Mouse (Mus musculus) lung, postnatal 14 days (tissue): ENCODE data around the gene Hnrnpab.
A peak's percentile ranks its signal among the peaks of the same experiment; 100 is the strongest.

Source experiments
- DNase-seq: peaks from one replicate; pipeline ENCODE4 v3.0.0; 2021

The Hnrnpab gene

GRCm38 (mm10) chr11:51602253-51602652, 4.4 kb downstream of the Hnrnpab start:
- DNase-seq, result no peak

GRCm38 (mm10) chr11:51597553-51597952, 9.1 kb downstream of the Hnrnpab start:
- no peak for DNase-seq

GRCm38 (mm10) chr11:51595459-51596083, 11.1 kb downstream of the Hnrnpab start:
- no peak for DNase-seq

DNA sequence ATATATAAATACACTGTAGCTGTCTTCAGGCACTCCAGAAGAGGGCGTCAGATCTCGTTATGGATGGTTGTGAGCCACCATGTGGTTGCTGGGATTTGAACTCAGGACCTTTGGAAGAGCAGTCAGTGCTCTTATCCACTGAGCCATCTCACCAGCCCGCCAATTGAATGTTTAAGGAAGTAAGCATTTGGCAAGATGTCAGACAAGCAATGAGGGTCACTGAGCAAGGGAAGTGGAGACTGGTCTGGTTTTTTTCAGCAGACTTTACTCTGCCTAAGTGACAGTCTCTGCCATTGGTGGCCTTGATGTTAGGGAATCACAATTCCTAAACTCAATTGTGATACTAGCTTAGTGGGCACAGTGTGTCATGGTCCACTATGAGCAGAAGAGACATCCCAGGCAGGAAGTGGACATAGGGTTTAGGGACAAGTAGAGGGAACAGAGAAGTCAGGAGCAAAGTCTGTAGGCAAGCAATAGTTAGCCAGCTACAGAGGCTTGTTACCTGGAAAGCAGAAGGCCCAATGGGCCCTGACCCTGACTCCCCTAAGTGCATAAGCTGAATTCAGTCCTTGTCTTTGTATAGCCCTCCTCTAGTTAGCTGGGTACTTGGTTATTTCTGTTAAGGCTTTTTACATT, 11.8 kb downstream of the Hnrnpab start:
- no peak for DNase-seq

GRCm38 (mm10) chr11:51593849-51594248, 12.8 kb downstream of the Hnrnpab start:
- DNase-seq, result no peak

DNA sequence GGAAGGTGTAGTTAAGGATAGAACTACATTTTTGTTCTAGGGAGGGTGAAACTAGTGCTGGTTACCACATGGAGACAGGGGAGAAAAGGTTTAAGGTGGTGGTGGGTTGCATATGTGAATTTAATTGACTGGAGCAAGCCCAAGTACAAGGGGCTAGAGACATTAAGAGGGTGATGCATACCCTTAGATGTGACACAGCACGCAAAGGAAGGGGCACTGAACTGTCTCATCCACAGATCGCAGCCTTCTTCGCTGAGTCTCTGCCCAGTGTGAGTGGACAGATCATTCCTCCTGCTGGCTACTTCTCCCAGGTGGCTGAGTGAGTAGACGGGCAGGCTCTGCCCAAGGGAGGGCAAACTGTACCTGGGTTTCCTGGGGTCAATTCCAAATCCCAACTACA, 13.3 kb downstream of the Hnrnpab start:
- no peak for DNase-seq

GRCm38 (mm10) chr11:51591915-51592314, 14.7 kb downstream of the Hnrnpab start:
- no peak for DNase-seq

DNA sequence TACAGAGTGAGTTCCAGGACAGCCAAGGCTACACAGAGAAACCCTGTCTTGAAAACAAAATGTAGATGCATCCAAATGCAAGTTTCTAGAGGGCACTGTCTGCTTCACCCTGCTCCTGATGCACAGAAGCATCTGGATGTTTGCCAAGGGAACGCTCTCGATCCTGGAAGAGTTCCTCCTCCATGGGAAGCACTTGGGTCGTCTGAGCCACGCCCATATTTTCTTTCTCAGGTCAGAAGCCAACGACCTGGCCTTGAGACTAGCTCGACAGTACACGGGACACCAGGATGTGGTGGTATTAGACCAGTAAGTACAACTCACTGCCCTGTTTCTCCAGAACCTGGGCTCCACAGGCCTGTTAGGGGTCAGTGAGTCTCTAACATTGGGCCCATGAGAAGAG, 15.5 kb downstream of the Hnrnpab start:
- DNase-seq, result peak; percentile 20

DNA sequence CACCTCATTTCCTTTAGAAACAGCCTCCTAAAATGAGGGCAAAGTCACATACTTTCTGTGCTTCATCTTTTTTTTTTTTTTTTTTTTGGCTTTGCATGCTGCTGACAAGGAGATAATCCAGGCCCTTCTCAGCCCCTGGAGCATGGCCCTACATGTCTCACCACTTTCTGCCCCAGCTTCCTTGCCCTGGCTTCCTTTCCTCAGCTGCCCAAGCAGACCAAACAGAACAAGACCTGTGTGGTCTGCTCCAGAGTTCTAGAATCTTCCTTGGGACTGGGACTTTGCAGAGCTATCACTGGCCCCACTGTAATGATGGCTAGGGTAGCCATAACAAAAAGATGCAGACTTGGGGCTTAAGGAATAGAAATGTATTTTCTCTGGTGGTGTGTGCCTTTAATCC, 16.6 kb downstream of the Hnrnpab start:
- DNase-seq, result no peak

DNA sequence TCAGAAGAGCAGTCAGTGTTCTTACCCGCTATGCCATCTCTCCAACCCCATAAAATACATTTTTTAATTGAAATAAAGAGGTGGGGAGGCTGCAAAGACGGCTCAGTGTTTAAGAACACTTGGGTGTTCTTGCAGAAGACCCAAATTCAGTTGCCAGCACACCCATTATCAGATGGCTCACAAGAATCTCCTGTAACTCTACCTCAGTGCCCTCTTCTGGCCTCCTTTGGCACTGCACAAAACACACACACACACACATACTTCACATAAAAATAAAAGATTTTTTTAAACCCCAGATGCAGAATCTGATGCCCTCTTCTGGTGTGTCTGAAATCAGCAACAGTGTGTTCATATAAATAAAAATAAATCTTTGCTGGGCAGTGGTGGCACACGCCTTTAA, 17.8 kb downstream of the Hnrnpab start:
- DNase-seq, result no peak

DNA sequence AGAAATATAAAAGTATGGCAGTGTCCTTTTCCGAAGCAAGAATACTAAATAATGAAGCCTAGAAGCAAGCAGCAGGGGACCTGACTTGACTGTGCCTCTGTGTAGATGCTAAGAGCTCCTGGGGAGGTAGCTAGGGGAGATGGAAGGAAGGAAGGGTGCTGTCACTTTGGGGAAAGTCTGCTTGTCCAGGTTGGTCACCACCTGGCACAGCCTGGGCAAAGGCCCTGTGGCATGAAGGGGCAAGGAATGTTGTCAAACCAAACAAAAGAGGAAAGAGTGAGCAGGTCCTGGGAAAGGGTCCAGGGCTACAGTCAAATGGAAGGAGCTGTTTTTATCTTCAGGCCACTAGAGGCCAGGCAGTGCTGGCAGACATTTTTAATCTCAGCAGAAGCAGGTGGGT, 19.6 kb downstream of the Hnrnpab start:
- DNase-seq, result no peak

DNA sequence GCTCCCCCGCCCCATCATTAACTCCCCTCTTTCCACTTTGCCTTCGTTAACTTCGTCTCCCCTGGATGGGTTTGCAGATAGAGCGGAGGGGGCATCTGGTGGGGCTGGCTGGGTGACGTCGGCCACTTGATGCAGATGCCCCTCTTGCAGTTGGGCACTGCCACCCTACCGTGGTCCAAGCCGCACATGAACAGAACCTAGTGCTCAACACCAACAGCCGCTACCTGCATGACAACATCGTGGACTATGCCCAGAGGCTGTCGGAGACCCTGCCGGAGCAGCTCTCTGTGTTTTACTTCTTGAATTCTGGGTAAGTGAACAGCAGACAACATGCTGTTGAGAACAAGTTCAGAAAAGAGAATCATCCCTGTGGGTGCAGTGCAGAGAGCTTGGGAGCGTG, 20.2 kb downstream of the Hnrnpab start:
- DNase-seq, result no peak

- DNase-seq, result no peak
These were observed 20.9 kb downstream of the Hnrnpab start for GRCm38 (mm10) chr11:51585608-51586252.

DNA sequence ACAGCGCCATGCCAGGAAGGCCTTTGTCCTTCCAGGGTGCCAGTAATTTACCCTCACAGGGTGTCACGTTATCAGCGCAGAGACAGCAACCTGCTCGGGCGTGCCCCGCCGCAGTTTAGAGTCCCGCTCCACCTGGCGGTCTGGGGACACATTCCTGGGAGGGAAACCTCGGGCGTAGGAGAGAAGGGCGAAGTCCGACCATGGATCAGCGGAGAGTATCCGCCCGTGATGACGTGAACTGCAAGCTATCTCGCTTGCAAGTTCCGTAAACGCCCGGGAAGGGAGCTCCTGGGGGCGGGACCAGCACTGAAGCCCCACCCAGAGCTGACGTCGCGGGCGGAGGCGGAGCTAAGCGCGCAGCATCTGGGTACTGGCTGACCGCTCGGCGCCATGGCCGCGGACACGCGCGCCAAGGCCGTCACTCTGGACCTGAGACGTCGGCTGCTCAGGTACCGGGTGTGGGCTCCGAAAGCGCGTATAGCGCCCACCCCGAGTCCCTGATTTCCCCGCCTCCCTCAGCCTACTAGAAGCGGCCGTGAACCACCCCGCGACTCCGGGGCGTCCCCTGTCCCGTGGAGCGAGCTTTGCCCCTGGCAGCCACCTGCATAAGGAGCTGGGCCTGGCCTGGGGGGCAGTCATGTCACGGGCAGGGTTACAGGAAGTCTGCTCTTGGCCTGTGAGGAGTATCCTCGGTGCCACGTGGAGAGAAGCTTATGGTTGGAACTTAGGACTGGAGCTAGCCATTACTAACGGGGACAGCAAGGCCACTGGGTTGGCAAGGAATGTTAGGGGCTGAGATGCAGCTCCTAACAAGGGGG, 22.0 kb downstream of the Hnrnpab start, which contains the start of gene Phykpl:
TSS of gene Phykpl (plus strand) at position 327 of the 818 bp plus-strand sequence.
- peak; percentile 98 for DNase-seq

- DNase-seq, result no peak
These were observed 22.6 kb downstream of the Hnrnpab start for GRCm38 (mm10) chr11:51584057-51584430.

DNA sequence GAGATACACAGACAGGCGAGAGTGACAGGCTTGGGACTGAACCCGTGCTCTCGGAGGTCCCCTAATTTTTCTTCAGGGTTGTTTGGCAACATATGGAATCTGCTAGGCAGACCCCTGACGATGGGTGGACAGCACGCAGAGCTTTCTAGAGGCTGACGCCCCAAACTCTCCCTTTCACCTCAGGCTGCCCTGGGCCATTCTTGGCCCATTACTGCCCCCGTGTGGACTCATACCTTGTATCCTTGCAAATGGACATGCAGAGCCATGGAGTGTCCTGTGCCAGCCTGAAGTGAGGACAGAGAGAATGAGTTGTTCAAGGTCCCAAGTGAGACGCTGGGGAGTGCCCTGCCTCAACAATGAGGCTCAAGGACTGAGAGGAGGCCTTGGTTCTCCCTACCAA, 23.9 kb downstream of the Hnrnpab start:
- peak; percentile 83 for DNase-seq

DNA sequence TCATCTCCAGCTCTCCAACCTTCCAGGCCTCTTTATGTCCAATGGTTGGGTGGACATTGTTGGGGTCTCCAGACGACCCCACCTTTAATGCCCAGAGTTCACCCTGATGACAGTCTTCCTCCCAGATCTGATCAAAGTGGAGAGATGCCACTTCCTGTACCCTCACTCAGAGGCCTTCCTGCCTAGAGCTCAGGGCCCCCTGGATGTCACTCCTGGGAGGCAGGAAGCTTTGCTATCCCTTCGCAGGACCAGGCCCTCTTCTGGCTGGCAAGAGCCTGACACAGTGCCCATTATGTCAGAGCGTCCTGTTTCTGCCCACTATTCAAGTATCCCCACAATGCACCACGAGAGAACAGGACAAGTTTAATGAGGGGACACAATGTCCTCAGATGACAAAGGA, 27.6 kb downstream of the Hnrnpab start:
- DNase-seq, result no peak

DNA sequence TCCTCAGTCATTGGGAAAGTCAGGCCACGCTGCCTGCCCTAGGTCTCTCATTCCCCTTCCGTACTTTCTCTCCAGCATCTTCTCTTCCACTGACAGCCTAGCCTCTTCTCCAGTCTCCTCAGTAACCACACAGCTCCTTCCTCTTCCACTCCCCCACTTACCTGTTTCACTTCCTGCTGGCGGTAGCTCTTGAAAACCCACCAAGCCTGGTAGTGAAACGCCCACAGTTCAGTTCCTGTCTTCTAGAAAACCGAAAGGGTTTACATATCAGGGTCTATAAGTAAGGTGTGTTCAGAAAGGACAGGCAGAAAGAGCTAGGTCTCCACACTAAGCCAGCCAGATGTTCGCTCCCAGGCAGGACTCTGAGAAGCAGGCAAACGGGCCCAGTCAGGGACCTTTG, 29.1 kb downstream of the Hnrnpab start:
- no peak for DNase-seq

- no peak for DNase-seq
These were observed 30.2 kb downstream of the Hnrnpab start for GRCm38 (mm10) chr11:51576454-51576853.

DNA sequence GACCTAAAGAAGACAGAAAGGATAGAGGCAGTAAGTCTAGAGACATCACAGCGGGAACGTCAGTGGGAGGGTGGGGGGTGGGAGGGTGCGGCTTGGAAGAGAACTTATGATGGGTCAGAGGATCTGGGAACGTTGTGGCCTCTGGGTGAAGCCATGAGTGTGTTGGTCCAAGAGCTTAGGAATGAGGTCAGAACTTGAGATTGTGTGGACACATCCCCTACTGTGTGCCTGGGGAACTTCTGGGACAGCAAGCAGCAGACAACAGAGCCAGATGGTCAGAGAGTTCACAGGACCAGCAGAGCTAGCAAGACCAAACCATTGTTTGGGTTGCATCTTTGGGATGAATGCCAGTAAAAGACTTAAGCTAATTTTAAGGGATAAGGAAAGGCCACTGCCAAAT, 37.8 kb downstream of the Hnrnpab start:
- DNase-seq, result no peak

DNA sequence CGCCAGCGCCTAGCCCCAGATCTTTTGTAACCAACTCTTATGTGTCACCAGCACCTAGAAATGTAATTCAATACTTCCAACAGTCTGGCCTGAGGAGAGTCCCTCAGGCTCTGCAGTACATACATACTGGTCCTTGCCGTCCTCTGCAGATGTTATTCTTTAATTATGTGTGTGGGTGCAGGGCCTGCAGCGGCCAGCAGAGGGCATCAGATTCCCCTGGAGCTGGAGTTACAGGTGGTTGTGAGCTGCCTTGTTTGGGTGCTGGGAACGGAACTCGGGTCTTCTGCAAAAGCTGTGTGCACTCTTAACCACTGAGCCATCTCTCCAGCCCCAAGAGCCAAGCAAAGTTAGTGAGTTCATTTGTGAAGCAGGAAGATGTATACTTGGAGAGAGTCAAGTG, 40.7 kb downstream of the Hnrnpab start:
- DNase-seq, result no peak

DNA sequence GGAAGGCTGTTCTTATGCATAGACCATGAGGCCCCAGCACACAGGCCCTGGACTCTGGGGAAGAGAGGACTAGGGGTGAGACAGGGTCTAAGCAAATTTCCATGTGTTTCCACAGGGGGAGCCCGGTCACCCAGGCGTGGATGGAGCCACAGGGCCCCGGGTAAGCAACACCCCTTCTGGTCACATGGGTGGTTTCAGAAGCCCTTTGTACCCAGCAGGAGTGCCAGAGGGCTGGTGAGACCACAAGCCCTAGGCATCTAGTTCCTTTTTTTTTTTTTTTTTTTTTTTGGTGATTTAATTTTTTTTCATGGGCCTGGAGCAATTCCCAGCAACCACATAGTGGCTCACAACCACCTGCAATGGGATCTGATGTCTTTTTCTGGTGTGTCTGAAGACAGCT, 41.6 kb downstream of the Hnrnpab start:
- DNase-seq, result no peak

DNA sequence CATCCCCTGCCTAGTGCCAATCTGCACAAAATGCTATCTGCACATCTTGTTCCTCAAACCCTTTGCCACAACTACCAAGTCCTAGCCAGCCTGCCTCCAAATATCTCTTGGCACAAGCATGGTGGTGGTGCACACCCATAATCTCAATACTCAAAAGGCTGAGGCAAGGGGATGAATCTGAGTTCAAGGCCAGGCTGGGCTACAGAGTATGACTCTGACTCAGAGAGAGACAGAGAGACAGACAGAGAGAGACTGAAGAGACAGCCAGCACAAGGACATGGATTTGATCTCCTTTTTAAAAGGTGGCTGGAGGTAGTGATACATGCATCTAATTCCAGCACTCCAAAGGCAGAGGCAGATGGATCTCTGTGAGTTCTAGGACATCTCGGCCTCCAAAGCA, 43.4 kb downstream of the Hnrnpab start:
- DNase-seq, result no peak

- no peak for DNase-seq
These were observed 51.6 kb downstream of the Hnrnpab start for GRCm38 (mm10) chr11:51555066-51555465.
